Mouse (Mus musculus): ENCODE measurements around the gene Cks2. TPM values are rescaled to one million over a fixed set of nuclear protein-coding genes. Genes with fewer than 3 reads are reported as not detected.

Gene Cks2
- total and polyA plus RNA-seq, 3 experiments = 243 to 846 (median 297) TPM

GRCm38 (mm10) chr13:51628273-51628848 lies 16.7 kb upstream of the Cks2 start:
- TF ChIP-seq MAZ (IDR thresholded peaks at IDR 0.05; ENCODE audit: low read depth, low read length) = no peak
- TF ChIP-seq CTCF (IDR thresholded peaks at IDR 0.05 in 2 of 3, conservative IDR thresholded peaks at IDR 0.05 in 1 of 3; ENCODE audit: control insufficient read depth in 1 of 3, insufficient read depth in 1 of 3, low read depth in 2 of 3, low read length in 3 of 3, poor library complexity in 1 of 3, severe bottlenecking in 1 of 3) = no peak
- TF ChIP-seq EP300 (IDR thresholded peaks at IDR 0.05; ENCODE audit: low read depth in 1 of 2, low read length in 2 of 2) = no peak
- no peak for TF ChIP-seq MAFK (IDR thresholded peaks at IDR 0.05; ENCODE audit: borderline replicate concordance, low read depth, low read length)
- no peak for TF ChIP-seq ZC3H11A (IDR thresholded peaks at IDR 0.05; ENCODE audit: low read depth, low read length)
- no peak for TF ChIP-seq GABPA (IDR thresholded peaks at IDR 0.05; ENCODE audit: low read depth, low read length)
- TF ChIP-seq NELFE (IDR thresholded peaks at IDR 0.05; ENCODE audit: low read depth, low read length) = no peak
- TF ChIP-seq BHLHE40 (IDR thresholded peaks at IDR 0.05; ENCODE audit: borderline replicate concordance, low read depth, low read length) = no peak
- TF ChIP-seq ETS1 (IDR thresholded peaks at IDR 0.05; ENCODE audit: low read depth, low read length) = no peak
- no peak for TF ChIP-seq NRF1 (IDR thresholded peaks at IDR 0.05; ENCODE audit: insufficient read depth, low read depth, low read length, poor library complexity, severe bottlenecking)
- TF ChIP-seq POLR2AphosphoS2 (IDR thresholded peaks at IDR 0.05; ENCODE audit: low read length) = no peak
- TF ChIP-seq ELF1 (IDR thresholded peaks at IDR 0.05; ENCODE audit: low read depth, low read length) = no peak
- TF ChIP-seq SIN3A (IDR thresholded peaks at IDR 0.05; ENCODE audit: low read length) = no peak
- TF ChIP-seq TAL1 (IDR thresholded peaks at IDR 0.05; ENCODE audit: low read length) = no peak
- no peak for TF ChIP-seq RCOR1 (IDR thresholded peaks at IDR 0.05; ENCODE audit: low read depth, low read length)
- no peak for TF ChIP-seq ZKSCAN1 (IDR thresholded peaks at IDR 0.05; ENCODE audit: low read depth, low read length)
- TF ChIP-seq MYB (IDR thresholded peaks at IDR 0.05; ENCODE audit: low read depth, low read length) = no peak
- TF ChIP-seq POLR2AphosphoS5 (IDR thresholded peaks at IDR 0.05; ENCODE audit: borderline replicate concordance, low read depth, low read length) = no peak
- Histone ChIP-seq H3K79me2 (ENCODE audit: control insufficient read depth, insufficient read depth, low read length, poor library complexity) (no peaks in the 10 kb centered on the region), H3K9ac (ENCODE audit: control insufficient read depth, low read depth, low read length, poor library complexity, severe bottlenecking) (no peak overlapping the region), H3K4me1 (ENCODE audit: control insufficient read depth in 1 of 2, insufficient read depth in 2 of 2, low read length in 2 of 2) (no peaks in the 10 kb centered on the region), H3K4me3 (ENCODE audit: control insufficient read depth in 1 of 2, insufficient read depth in 1 of 2, low read depth in 2 of 2, low read length in 2 of 2) (no peak overlapping the region), H3K27ac (ENCODE audit: control insufficient read depth, low read depth, low read length) (no peak overlapping the region), H3K27me3 (ENCODE audit: control insufficient read depth in 1 of 2, insufficient read depth in 2 of 2, low read length in 2 of 2) (peaks cover 0 to 3% of the 10 kb centered on the region in 2 experiments; a peak in 2 of 4 replicates), H3K9me3 (replicated peaks; ENCODE audit: insufficient read depth, low read length) (no peaks in the 10 kb centered on the region), H3K36me3 (ENCODE audit: control insufficient read depth in 1 of 2, insufficient read depth in 2 of 2, low read length in 2 of 2) (no peaks in the 10 kb centered on the region)
- DNase-seq (ENCODE audit: low read depth, low spot score) = no peak

GRCm38 (mm10) chr13:51631354-51631992 lies 13.6 kb upstream of the Cks2 start:
- Histone ChIP-seq H3K27ac (ENCODE audit: control insufficient read depth, low read depth, low read length) (no peak overlapping the region), H3K4me3 (ENCODE audit: control insufficient read depth in 1 of 2, insufficient read depth in 1 of 2, low read depth in 2 of 2, low read length in 2 of 2) (no peak overlapping the region), H3K9ac (ENCODE audit: control insufficient read depth, low read depth, low read length, poor library complexity, severe bottlenecking) (no peak overlapping the region), H3K36me3 (ENCODE audit: control insufficient read depth in 1 of 2, insufficient read depth in 2 of 2, low read length in 2 of 2) (no peaks in the 10 kb centered on the region), H3K79me2 (ENCODE audit: control insufficient read depth, insufficient read depth, low read length, poor library complexity) (no peaks in the 10 kb centered on the region), H3K27me3 (ENCODE audit: control insufficient read depth in 1 of 2, insufficient read depth in 2 of 2, low read length in 2 of 2) (peaks cover 0 to 3% of the 10 kb centered on the region in 2 experiments; a peak in 2 of 4 replicates), H3K4me1 (ENCODE audit: control insufficient read depth in 1 of 2, insufficient read depth in 2 of 2, low read length in 2 of 2) (no peaks in the 10 kb centered on the region), H3K9me3 (replicated peaks; ENCODE audit: insufficient read depth, low read length) (no peaks in the 10 kb centered on the region)
- DNase-seq (ENCODE audit: low read depth, low spot score) = no peak
- TF ChIP-seq KAT2A (conservative IDR thresholded peaks at IDR 0.05; ENCODE audit: low read depth, low read length) = no peak
- no peak for TF ChIP-seq POLR2A (IDR thresholded peaks at IDR 0.05; ENCODE audit: control insufficient read depth in 1 of 2, insufficient read depth in 1 of 2, low read depth in 1 of 2, low read length in 2 of 2, poor library complexity in 1 of 2)
- TF ChIP-seq MYB (IDR thresholded peaks at IDR 0.05; ENCODE audit: low read depth, low read length) = no peak
- TF ChIP-seq MAZ (IDR thresholded peaks at IDR 0.05; ENCODE audit: low read depth, low read length) = no peak
- no peak for TF ChIP-seq NELFE (IDR thresholded peaks at IDR 0.05; ENCODE audit: low read depth, low read length)
- TF ChIP-seq TBP (IDR thresholded peaks at IDR 0.05; ENCODE audit: low read depth, low read length) = no peak
- no peak for TF ChIP-seq HCFC1 (IDR thresholded peaks at IDR 0.05; ENCODE audit: low read depth, low read length)
